Mouse (Mus musculus): ENCODE results near the gene Tmprss4. TPM values are rescaled to one million over a fixed set of nuclear protein-coding genes. Genes with fewer than 3 reads are reported as not detected.

Gene Tmprss4
- not detected in 2 replicates for polyA plus RNA-seq (2012; ENCODE audit: low replicate concordance)

DNA sequence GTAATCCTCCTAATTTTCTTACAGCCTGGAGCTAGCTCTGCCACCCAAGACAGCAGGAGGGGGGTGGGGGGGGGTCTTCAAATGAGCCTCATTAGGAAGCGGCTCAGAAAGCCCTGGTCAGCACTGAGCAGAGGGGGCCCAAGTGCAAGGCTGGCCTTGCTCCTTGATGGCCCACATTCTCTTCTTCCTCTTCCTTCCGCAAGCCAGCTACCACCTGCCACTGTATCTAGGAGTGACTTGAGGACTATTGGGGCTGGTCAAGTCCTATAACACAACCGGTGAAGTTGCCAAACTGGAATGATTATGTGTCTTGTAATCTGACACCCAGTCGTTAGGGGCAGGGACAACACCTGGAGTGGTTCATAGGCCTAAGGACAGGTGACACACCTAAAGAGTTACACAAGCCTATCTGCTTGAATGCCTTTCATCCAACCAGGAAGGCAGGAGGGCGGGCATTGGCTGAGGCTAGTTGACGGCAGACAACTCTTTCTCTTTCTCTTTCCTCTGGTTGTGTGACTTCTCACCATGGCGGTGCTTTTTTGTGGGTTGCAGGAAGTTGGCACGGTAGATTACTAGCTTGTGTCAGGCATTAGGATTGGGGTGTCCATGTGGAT, at the start of gene Tmprss4:
TSS of gene Tmprss4 (minus strand) at position 296 of the 614 bp plus-strand sequence.

DNA sequence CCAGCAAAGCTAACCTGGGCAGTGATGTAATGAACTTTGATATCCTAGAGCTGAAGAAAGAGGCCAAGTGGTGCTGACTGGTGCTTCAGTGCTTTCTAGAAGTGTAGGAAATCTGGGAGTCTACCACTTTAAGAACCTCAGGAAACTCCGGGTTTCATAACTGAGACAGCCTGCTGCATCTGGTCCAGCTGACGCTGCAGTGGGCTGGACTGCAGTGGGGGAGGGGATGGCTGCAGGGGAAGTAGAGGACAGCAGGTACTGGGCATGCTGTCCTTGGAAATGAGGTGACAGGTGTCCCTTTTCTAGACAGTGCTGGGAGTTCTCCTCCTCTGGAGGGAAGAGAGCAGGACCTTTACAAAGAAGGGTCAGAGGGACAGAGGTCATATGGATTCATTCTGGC, 22.1 kb downstream of the Tmprss4 start, which contains the start of gene BC049352:
TSS of gene BC049352 (plus strand) at position 238 of the 400 bp plus-strand sequence.

DNA sequence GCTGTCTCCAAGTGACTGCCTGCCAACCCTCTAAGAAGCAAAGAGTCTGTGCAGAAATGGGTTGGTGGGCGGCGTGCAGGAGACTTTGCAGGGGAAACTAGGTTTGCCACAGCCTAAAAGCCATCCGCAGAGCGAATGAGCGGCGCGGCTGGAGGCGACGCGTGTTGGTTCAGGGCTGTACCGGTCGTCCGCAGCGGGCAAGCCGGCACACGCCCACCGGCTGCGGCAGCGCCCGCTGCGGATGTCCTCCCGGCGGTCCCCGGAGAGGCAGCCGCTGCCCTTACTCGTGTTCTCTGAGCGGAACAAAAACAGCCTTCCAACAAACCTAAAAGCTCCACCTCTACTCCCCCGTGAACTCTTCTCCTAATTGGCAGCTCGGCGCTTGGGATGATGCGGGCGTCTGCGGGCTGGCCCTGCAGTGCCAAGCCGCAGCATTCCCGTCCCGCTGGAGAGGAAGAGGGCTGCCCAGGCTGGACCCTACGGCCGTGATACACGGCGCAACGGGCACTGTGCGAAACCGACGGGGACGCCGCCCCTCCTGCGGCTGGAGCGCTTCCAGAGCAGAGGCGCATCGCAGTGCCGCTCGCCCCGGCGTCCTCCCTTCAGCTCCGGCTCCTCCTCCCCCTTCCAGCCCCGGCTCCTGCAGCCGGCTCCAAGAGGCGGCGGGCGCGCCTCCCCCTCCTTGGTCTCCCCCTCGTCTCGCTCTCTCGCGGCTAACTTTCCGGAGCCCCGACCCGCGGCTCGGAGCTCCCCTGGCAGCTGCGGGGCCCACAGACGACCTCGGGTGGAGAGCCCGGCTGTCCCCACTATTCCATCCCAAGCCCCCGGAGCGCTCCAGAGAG, 65.5 kb downstream of the Tmprss4 start, which contains the start of gene Scn4b:
TSS of gene Scn4b (plus strand) at position 205 of the 842 bp plus-strand sequence.

Other genes starting within 250 kb of the Tmprss4 start
- gene Ube4a, start 238.5 kb downstream of the Tmprss4 start, polyA plus RNA-seq (2012; ENCODE audit: low replicate concordance): 3.4 and 7.9 TPM in 2 replicates
- gene Cd3g, start 223.7 kb downstream of the Tmprss4 start, polyA plus RNA-seq (2012; ENCODE audit: low replicate concordance): 0.66 and 1.8 TPM in 2 replicates
- 0.28 TPM in 1 of 2 replicates, not detected in the other for gene Cd3d, start 222.3 kb downstream of the Tmprss4 start, polyA plus RNA-seq (2012; ENCODE audit: low replicate concordance)
- gene Cd3e, start 194.5 kb downstream of the Tmprss4 start, polyA plus RNA-seq (2012; ENCODE audit: low replicate concordance): 15.7 and 24.6 TPM in 2 replicates
- 0.07 TPM in 1 of 2 replicates, not detected in the other for gene Mpzl2, start 164.3 kb downstream of the Tmprss4 start, polyA plus RNA-seq (2012; ENCODE audit: low replicate concordance)
- 0.08 TPM in 1 of 2 replicates, not detected in the other for gene Mpzl3, start 148.9 kb downstream of the Tmprss4 start, polyA plus RNA-seq (2012; ENCODE audit: low replicate concordance)
- 0.14 and 0.61 TPM in 2 replicates for gene Jaml, start 124.9 kb downstream of the Tmprss4 start, polyA plus RNA-seq (2012; ENCODE audit: low replicate concordance)
- gene Scn2b, start 86.3 kb downstream of the Tmprss4 start, polyA plus RNA-seq (2012; ENCODE audit: low replicate concordance): 0.08 TPM in 2 replicates
- 0.07 and 0.16 TPM in 2 replicates for gene Scn4b, start 65.7 kb downstream of the Tmprss4 start, polyA plus RNA-seq (2012; ENCODE audit: low replicate concordance)
- gene BC049352, start 22.1 kb downstream of the Tmprss4 start, polyA plus RNA-seq (2012; ENCODE audit: low replicate concordance): not detected in 2 replicates
- gene Il10ra, start 65.1 kb upstream of the Tmprss4 start, polyA plus RNA-seq (2012; ENCODE audit: low replicate concordance): 2.4 and 3.0 TPM in 2 replicates
- not detected in 2 replicates for gene Tmprss13, start 115.0 kb upstream of the Tmprss4 start, polyA plus RNA-seq (2012; ENCODE audit: low replicate concordance)
- gene Fxyd6, start 166.1 kb upstream of the Tmprss4 start, polyA plus RNA-seq (2012; ENCODE audit: low replicate concordance): 0.09 TPM in 1 of 2 replicates, not detected in the other
- 2.9 TPM in 1 of 2 replicates, not detected in the other for gene Fxyd2, start 195.6 kb upstream of the Tmprss4 start, polyA plus RNA-seq (2012; ENCODE audit: low replicate concordance)
- 0.24 and 0.75 TPM in 2 replicates for gene Dscaml1, start 222.5 kb upstream of the Tmprss4 start, polyA plus RNA-seq (2012; ENCODE audit: low replicate concordance)